Mouse (Mus musculus) limb, embryonic 14.5 days (tissue): ENCODE data around the gene Gnaq. TPM values are rescaled to one million over a fixed set of nuclear protein-coding genes. Genes with fewer than 3 reads are reported as not detected.

Source experiments
- ATAC-seq: fragments of 200-750 bp; cut with Nextera tagmentation; 2 replicates; pipeline ENCODE4 v1.8.0; 2017; ENCODE audit warnings: low read depth, moderate number of reproducible peaks, moderate TSS enrichment; ENCODE audit not compliant: low FRiP score
- DNase-seq: peaks from one replicate; pipeline ENCODE4 v3.0.0-alpha.2; 2015; ENCODE audit warnings: low spot score
- H3K27ac ChIP-seq: fragments of 300-500 bp; sonication (generic); replicated peaks from 2 replicates; pipeline ENCODE4 v1.5.1; 2014; ENCODE audit warnings: low read depth, mild to moderate bottlenecking, low read length, moderate library complexity, mixed read lengths
- H3K27me3 ChIP-seq: fragments of 300-500 bp; sonication (generic); 2 replicates; pipeline ENCODE4 v1.6.1; 2014; ENCODE audit warnings: low read length, mixed read lengths; ENCODE audit not compliant: control insufficient read depth, insufficient read depth
- H3K36me3 ChIP-seq: fragments of 300-500 bp; sonication (generic); 2 replicates; pipeline ENCODE4 v1.6.1; 2014; ENCODE audit warnings: mild to moderate bottlenecking, low read length, moderate library complexity, mixed read lengths; ENCODE audit not compliant: control insufficient read depth, insufficient read depth
- H3K4me1 ChIP-seq: fragments of 300-500 bp; sonication (generic); 2 replicates; pipeline ENCODE4 v1.6.1; 2014; ENCODE audit warnings: antibody characterized with exemption, low read length, mixed read lengths; ENCODE audit not compliant: control insufficient read depth, insufficient read depth
- H3K4me2 ChIP-seq: fragments of 300-500 bp; sonication (generic); replicated peaks from 2 replicates; pipeline ENCODE4 v1.6.1; 2014; ENCODE audit warnings: low read depth, mild to moderate bottlenecking, low read length, moderate library complexity; ENCODE audit not compliant: severe bottlenecking
- H3K4me3 ChIP-seq: fragments of 300-500 bp; sonication (generic); replicated peaks from 2 replicates; pipeline ENCODE4 v1.5.1; 2014; ENCODE audit warnings: low read length
- H3K9ac ChIP-seq: fragments of 300-500 bp; sonication (generic); 2 replicates; pipeline ENCODE4 v1.6.1; 2014; ENCODE audit warnings: mild to moderate bottlenecking, low read depth, low read length, moderate library complexity; ENCODE audit not compliant: severe bottlenecking
- H3K9me3 ChIP-seq: fragments of 300-500 bp; sonication (generic); 2 replicates; pipeline ENCODE4 v1.6.1; 2016; ENCODE audit warnings: low read length; ENCODE audit not compliant: control insufficient read depth
- POLR2A ChIP-seq: fragments of 200-500 bp; IDR thresholded peaks from 2 replicates; pipeline ENCODE4 v1.8.0; 2012; ENCODE audit warnings: inconsistent platforms, mild to moderate bottlenecking, moderate library complexity, borderline replicate concordance; ENCODE audit not compliant: insufficient read depth, insufficient read length; ENCODE audit errors: extremely low read depth
- WGBS: fragments of 180-500 bp; shearing (Covaris S2); extraction: QIAGEN DNeasy Blood & Tissue Kit; methylation state at CpG from one replicate; pipeline ENCODE4 v1.1.7; 2014; 5-methylcytosine and 5-hydroxymethylcytosine counted together
- microRNA-seq: library from miRNA; unstranded; fragments of <30 nt; microRNA quantifications from one replicate; pipeline ENCODE4, GENCODE M21; 2016
- polyA plus RNA-seq, 2 experiments: library from polyadenylated mRNA; depleted of rRNA in 1 of 2; stranded (reverse) in 1 of 2; unstranded in 1 of 2; fragments of >200 nt; fragmentation: Nextera tagmentation in 1 of 2; extraction: Ambion mirVana in 1 of 2; gene quantifications; 2 replicates each; pipeline versions ENCODE4 v1.2.1 to v1.2.3; 2012 to 2014

Gnaq gene
- polyA plus RNA-seq, 2 experiments = 16.6 to 23.4 TPM

- no peak for ATAC-seq
Measured at GRCm38 (mm10) chr19:16436335-16437169, 303.9 kb downstream of the Gnaq start.

More at GRCm38 (mm10) chr19:16436335-16437169, 303.9 kb downstream of the Gnaq start:
- H3K9me3 ChIP-seq = no peaks in the 10 kb centered on the region
- DNase-seq = peak; percentile 34
- peak overlapping the region; percentile 59 for H3K4me2 ChIP-seq
- H3K36me3 ChIP-seq = no peaks in the 10 kb centered on the region
- TF ChIP-seq POLR2A = no peak
- H3K27ac ChIP-seq = no peak overlapping the region
- 3% methylated on average over 59 of the region's 61 CpGs for WGBS
- H3K4me1 ChIP-seq = peaks cover 11% of the 10 kb centered on the region
- peak overlapping the region; percentile 43 for H3K4me3 ChIP-seq
- H3K27me3 ChIP-seq = peaks cover 30% of the 10 kb centered on the region
- peak overlapping the region; percentile 41 for H3K9ac ChIP-seq

Small RNA genes lying within 50 kb of the gene (microRNA-seq; reads per million reads assigned to microRNA genes)
- gene Mir496b = not detected

Other genes with a start within 250 kb of the Gnaq start
- gene Psat1, start 185.5 kb upstream of the Gnaq start, polyA plus RNA-seq (2012; rRNA removed) = 71.5 and 76.0 TPM in 2 replicates
- 99.2 and 119 TPM in 2 replicates for gene Psat1, start 185.5 kb upstream of the Gnaq start, polyA plus RNA-seq (2014; fragmentation: Nextera tagmentation; extraction: Ambion mirVana)
- gene Cep78, start 147.8 kb upstream of the Gnaq start, polyA plus RNA-seq (2012; rRNA removed) = 13.9 and 16.0 TPM in 2 replicates
- gene Cep78, start 147.8 kb upstream of the Gnaq start, polyA plus RNA-seq (2014; fragmentation: Nextera tagmentation; extraction: Ambion mirVana) = 22.5 and 25.3 TPM in 2 replicates